Mouse (Mus musculus) gastrocnemius, postnatal 14 days (tissue): ENCODE data around the gene Stx16. TPM values are rescaled to one million over a fixed set of nuclear protein-coding genes. Genes with fewer than 3 reads are reported as not detected.

Experiments
- DNase-seq: peaks from one replicate; pipeline ENCODE4 v3.0.0; 2021; ENCODE audit warnings: mixed read lengths
- intact Hi-C: fragments of 180-260 bp; cut with DNase I; formaldehyde crosslinking; loops from one replicate; pipeline ENCODE4 v1.15.1; 2025; ENCODE audit warnings: low total_unique reads
- total RNA-seq, 2 experiments: library from RNA; stranded (reverse); gene quantifications; 2 replicates each; pipeline ENCODE4 v1.2.3; 2021

The Stx16 gene
- total RNA-seq, 2 experiments from 2014 or later: 22.1 to 26.1 TPM

- intact Hi-C loops: no loop called here
- peak; percentile 23 for DNase-seq
These were observed 1.5 kb upstream of the Stx16 start for GRCm38 (mm10) chr2:174074621-174075020.

GRCm38 (mm10) chr2:174075072-174075570 lies 987 bp upstream of the Stx16 start:
- DNase-seq: no peak
- intact Hi-C loops: no loop called here

GRCm38 (mm10) chr2:174076433-174076824 lies 321 bp downstream of the Stx16 start:
- DNase-seq: no peak
- intact Hi-C loops: no loop called here

- intact Hi-C loops: no loop called here
- no peak for DNase-seq
These were observed 1.0 kb downstream of the Stx16 start for GRCm38 (mm10) chr2:174077004-174077695.

GRCm38 (mm10) chr2:174077776-174078338 lies 1.7 kb downstream of the Stx16 start:
- no peak for DNase-seq
- intact Hi-C loops: no loop called here

GRCm38 (mm10) chr2:174081833-174082232 lies 5.7 kb downstream of the Stx16 start:
- no peak for DNase-seq

GRCm38 (mm10) chr2:174082380-174082918 lies 6.3 kb downstream of the Stx16 start:
- intact Hi-C loops: no loop called here

More at GRCm38 (mm10) chr2:174081833-174082232, 5.7 kb downstream of the Stx16 start:
- intact Hi-C loops: no loop called here

GRCm38 (mm10) chr2:174095086-174095485 lies 19.0 kb downstream of the Stx16 start:
- intact Hi-C loops: no loop called here
- DNase-seq: no peak

More at GRCm38 (mm10) chr2:174082380-174082918, 6.3 kb downstream of the Stx16 start:
- DNase-seq: no peak

GRCm38 (mm10) chr2:174102399-174102798 lies 26.3 kb downstream of the Stx16 start:
- no peak for DNase-seq
- intact Hi-C loops: no loop called here

- DNase-seq: no peak
- intact Hi-C loops: no loop called here
These were observed 27.4 kb downstream of the Stx16 start for GRCm38 (mm10) chr2:174103527-174103926.

- intact Hi-C loops: no loop called here
- no peak for DNase-seq
These were observed 31.3 kb downstream of the Stx16 start for GRCm38 (mm10) chr2:174107375-174107774.

- intact Hi-C loops: loop anchor here (10.0 kb wide), 1 partner anchor 525 kb away; no protein-coding TSS in a partner anchor
- DNase-seq: peak; percentile 85
These were observed 34.1 kb downstream of the Stx16 start, which contains the start of gene Npepl1 for GRCm38 (mm10) chr2:174109991-174110782. Gene Npepl1 (plus strand): TSS chr2:174110349.

- intact Hi-C loops: loop anchor here (10.0 kb wide), 1 partner anchor 526 kb away; no protein-coding TSS in a partner anchor
- DNase-seq: peak; percentile 65
These were observed 34.9 kb downstream of the Stx16 start for GRCm38 (mm10) chr2:174110783-174111549.

GRCm38 (mm10) chr2:174112931-174113330 lies 36.8 kb downstream of the Stx16 start:
- intact Hi-C loops: loop anchor here (10.0 kb wide), 1 partner anchor 528 kb away; no protein-coding TSS in a partner anchor
- no peak for DNase-seq

- intact Hi-C loops: loop anchor here (10.0 kb wide), 1 partner anchor 530 kb away; no protein-coding TSS in a partner anchor
- peak; percentile 82 for DNase-seq
These were observed 38.2 kb downstream of the Stx16 start for GRCm38 (mm10) chr2:174114148-174114864.

GRCm38 (mm10) chr2:174116929-174117328 lies 40.8 kb downstream of the Stx16 start:
- intact Hi-C loops: loop anchor here (10.0 kb wide), 1 partner anchor 532 kb away; no protein-coding TSS in a partner anchor
- no peak for DNase-seq

- intact Hi-C loops: loop anchor here (10.0 kb wide), 1 partner anchor 533 kb away; no protein-coding TSS in a partner anchor
These were observed 42.0 kb downstream of the Stx16 start for GRCm38 (mm10) chr2:174118141-174118540.

GRCm38 (mm10) chr2:174119259-174119658 lies 43.2 kb downstream of the Stx16 start:
- intact Hi-C loops: loop anchor here (10.0 kb wide), 1 partner anchor 534 kb away; no protein-coding TSS in a partner anchor
- DNase-seq: no peak

More at GRCm38 (mm10) chr2:174118141-174118540, 42.0 kb downstream of the Stx16 start:
- no peak for DNase-seq
